Mouse (Mus musculus): Measurements from ENCODE around the gene Cdk9. TPM values are rescaled to one million over a fixed set of nuclear protein-coding genes. Genes with fewer than 3 reads are reported as not detected.

Gene Cdk9
- polyA plus RNA-seq, 1 experiment = 192 TPM

DNA sequence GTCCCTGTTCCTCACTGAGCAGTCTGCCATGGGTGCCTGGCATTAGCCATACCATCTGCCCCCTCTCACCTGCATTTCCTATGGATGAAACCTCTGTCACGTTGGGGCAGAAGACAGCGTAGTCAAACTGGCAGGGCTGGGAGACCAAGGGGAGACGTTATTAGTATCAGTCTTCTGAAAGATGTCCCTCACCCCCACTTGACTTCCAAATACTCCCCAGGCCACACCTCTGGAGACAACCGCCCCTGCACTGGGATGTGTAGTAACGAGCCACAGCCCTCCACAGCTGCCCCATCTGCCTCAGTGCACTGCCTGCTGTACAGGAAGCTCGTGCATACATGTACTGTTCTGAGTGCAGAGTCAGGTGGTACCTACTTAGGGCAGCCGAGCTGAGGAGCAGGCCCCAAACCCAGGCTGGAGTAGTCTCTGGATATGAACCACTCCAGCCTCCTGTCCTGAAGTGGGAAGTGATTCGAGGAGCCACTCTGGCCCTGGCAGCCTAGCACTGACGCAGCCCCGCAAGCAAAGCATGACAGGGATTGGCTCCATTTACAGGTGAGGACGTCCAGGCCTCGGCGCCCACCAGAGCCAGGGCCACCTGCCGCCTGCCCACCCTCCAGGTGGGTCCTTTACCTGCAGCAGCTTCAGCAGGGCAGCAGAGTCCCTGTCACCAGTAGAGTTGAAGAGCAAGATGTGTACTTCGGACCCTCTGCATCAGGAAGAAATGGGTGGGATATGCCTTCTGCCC, 28.0 kb downstream of the Cdk9 start:
- Histone ChIP-seq H3K4me1 (ENCODE audit: control insufficient read depth, insufficient read depth, low read length) (peaks cover 9% of the 10 kb centered on the region), H3K27ac (ENCODE audit: insufficient read depth, low read depth, low read length) (no peak overlapping the region), H3K4me3 (ENCODE audit: insufficient read depth, low read length) (no peak overlapping the region)
- no peak for TF ChIP-seq POLR2A (IDR thresholded peaks at IDR 0.05; ENCODE audit: borderline replicate concordance, low read depth, low read length)
- TF ChIP-seq CTCF (IDR thresholded peaks at IDR 0.05; ENCODE audit: low read depth, low read length) = no peak

DNA sequence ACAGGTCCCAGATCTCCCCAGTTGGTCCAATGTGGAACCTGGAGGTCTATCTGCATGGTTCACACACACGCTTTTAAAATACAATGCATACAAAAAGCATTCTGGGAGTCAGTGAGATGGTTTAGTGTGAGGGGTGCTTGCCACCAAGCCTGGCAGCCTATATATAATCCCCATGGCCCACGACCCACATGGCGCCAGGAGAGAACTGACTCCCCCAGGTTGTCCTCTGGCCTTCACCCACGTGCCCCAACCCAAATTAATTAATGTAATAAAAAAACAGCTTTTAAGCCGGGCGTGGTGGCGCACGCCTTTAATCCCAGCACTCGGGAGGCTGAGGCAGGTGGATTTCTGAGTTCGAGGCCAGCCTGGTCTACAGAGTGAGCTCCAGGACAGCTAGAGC, 29.2 kb downstream of the Cdk9 start:
- TF ChIP-seq POLR2A (IDR thresholded peaks at IDR 0.05; ENCODE audit: borderline replicate concordance, low read depth, low read length) (no peak), CTCF (IDR thresholded peaks at IDR 0.05; ENCODE audit: low read depth, low read length) (no peak)
- H3K4me3 ChIP-seq (ENCODE audit: insufficient read depth, low read length) = no peak overlapping the region
- no peak overlapping the region for H3K27ac ChIP-seq (ENCODE audit: insufficient read depth, low read depth, low read length)
- H3K4me1 ChIP-seq (ENCODE audit: control insufficient read depth, insufficient read depth, low read length) = peaks cover 9% of the 10 kb centered on the region

DNA sequence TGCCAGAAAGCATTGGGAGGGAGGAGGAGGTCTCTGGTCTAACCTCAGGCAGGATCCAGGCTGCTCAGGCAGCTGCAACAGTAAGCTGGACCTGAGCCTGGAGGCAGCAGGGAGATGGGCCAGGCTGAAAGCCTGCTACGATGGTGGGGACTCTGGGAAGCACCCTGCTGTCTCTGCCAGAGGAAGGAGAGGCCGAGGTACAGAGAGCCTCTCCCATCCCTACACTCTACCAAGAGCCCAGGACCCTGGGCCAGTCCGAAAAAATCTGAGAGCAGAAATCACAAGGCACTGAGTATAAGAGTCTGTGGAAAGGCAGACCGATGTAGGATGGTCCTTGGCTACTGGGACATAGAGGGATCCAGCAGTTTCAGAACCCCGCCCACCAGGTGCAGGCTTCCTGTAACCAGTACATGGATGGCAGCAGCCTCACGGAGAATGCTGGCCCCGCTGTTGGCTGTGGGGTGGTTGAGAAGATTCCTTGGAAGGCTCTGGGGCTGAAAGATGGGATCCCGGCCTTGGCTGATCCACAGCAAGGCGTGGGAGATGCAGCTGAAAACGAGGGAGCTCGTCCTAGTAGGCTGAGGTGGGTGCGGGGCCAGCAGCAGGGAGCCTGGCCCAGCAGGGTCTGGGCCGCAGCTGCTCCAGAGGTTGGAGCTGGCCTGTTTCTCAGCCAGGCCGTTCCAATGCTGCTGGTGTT, 30.0 kb downstream of the Cdk9 start:
- H3K4me1 ChIP-seq (ENCODE audit: control insufficient read depth, insufficient read depth, low read length) = peaks cover 9% of the 10 kb centered on the region
- no peak overlapping the region for H3K27ac ChIP-seq (ENCODE audit: insufficient read depth, low read depth, low read length)
- H3K4me3 ChIP-seq (ENCODE audit: insufficient read depth, low read length) = no peak overlapping the region
- TF ChIP-seq POLR2A (IDR thresholded peaks at IDR 0.05; ENCODE audit: borderline replicate concordance, low read depth, low read length) (no peak), CTCF (IDR thresholded peaks at IDR 0.05; ENCODE audit: low read depth, low read length) (no peak)

DNA sequence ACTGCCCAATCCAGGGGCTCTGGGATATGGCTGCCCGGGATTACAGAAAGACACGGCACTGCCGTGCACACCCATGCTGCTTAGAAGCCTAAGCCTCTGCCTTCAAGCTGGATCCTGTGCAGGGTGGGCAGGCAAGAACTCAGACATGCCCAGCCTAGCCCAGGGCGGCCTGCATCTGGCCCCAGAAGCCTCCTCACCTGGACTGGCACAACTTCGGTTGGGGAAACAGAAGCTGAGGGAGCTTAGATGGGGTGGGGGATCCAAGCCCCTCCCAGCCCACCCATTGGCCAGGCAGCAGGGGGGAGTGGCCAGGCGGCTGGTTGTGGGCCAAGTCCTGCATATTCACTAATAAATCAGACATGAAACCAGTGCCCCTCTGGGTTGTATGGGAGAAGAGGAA, 31.1 kb downstream of the Cdk9 start:
- Histone ChIP-seq H3K4me1 (ENCODE audit: control insufficient read depth, insufficient read depth, low read length) (peaks cover 9% of the 10 kb centered on the region), H3K4me3 (ENCODE audit: insufficient read depth, low read length) (no peak overlapping the region)
- TF ChIP-seq POLR2A (IDR thresholded peaks at IDR 0.05; ENCODE audit: borderline replicate concordance, low read depth, low read length) (no peak), CTCF (IDR thresholded peaks at IDR 0.05; ENCODE audit: low read depth, low read length) (no peak)

DNA sequence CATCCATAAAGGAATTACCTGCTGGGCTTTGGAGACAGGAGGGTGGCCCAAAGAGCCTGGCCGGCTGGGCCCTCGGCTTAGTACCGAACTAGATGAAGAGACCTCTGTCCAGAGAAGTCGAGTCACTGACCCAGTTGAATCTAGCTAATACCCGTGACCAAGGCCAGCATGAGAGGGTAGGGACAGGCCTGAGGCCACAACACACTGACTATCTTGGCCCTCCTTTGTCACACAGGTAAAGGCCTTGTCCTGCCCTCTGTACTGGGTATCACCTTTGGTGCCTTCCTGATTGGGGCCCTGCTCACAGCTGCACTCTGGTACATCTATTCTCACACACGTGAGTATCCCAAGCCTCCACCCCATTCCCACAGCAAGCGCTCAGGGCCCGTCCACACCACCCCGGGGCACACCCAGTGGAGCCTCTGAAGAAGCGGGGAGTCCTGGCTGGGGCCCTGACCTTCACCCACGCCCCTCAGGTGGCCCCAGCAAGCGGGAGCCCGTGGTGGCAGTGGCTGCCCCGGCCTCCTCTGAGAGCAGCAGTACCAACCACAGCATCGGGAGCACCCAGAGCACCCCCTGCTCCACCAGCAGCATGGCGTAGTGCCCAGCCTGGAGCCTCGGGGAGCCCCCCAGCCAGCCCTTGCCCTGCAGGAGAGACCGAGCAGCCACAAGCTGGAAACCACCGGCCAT, 31.8 kb downstream of the Cdk9 start:
- H3K4me1 ChIP-seq (ENCODE audit: control insufficient read depth, insufficient read depth, low read length) = peaks cover 9% of the 10 kb centered on the region
- TF ChIP-seq CTCF (IDR thresholded peaks at IDR 0.05; ENCODE audit: low read depth, low read length) (no peak), POLR2A (IDR thresholded peaks at IDR 0.05; ENCODE audit: borderline replicate concordance, low read depth, low read length) (no peak)
- no peak overlapping the region for H3K27ac ChIP-seq (ENCODE audit: insufficient read depth, low read depth, low read length)
- H3K4me3 ChIP-seq (ENCODE audit: insufficient read depth, low read length) = no peak overlapping the region

More for the DNA sequence above, 31.1 kb downstream of the Cdk9 start:
- no peak overlapping the region for H3K27ac ChIP-seq (ENCODE audit: insufficient read depth, low read depth, low read length)

DNA sequence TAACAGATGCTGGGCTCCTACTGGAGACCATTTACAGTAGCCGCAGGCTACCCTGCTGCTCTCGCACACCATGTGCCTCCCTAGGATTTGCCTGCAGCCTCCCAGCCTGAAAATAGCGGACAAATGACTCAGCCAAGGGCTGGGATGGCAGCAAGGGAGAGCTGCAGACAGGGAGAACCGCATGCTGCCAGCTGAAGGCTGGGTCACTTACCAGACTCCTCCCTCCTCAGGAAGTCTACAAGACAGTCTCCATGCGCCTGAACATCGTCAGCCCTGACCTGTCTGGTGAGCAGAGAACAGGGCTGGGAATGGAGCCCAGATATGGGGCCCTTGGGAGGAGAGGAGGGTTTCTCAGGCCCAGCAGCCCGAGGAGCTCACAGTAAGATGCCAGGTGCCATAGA, 32.8 kb downstream of the Cdk9 start:
- TF ChIP-seq POLR2A (IDR thresholded peaks at IDR 0.05; ENCODE audit: borderline replicate concordance, low read depth, low read length) = no peak
- TF ChIP-seq CTCF (IDR thresholded peaks at IDR 0.05; ENCODE audit: low read depth, low read length) = no peak
- Histone ChIP-seq H3K4me3 (ENCODE audit: insufficient read depth, low read length) (no peak overlapping the region), H3K27ac (ENCODE audit: insufficient read depth, low read depth, low read length) (no peak overlapping the region)

DNA sequence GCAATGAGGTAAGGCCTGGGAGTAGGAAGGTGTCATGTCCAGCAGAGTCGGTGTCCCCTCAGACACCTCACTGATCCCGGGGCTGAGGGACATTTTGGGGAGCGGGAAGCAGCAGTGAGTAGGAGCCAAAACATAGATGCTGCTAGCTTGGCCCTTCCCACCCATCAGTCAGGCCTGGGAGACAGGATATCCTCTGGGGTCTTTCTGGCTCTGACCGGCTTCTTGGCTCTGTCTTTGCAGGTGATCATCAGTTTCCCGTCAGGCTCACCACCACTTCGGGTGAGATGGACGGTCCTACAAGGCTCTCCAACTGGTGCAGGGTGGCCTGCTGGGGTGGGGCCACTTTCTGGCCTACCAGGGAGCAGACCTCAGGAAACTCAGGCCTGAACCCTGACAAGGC, 35.2 kb downstream of the Cdk9 start:
- no peak overlapping the region for H3K4me3 ChIP-seq (ENCODE audit: insufficient read depth, low read length)
- TF ChIP-seq CTCF (IDR thresholded peaks at IDR 0.05; ENCODE audit: low read depth, low read length) (no peak), POLR2A (IDR thresholded peaks at IDR 0.05; ENCODE audit: borderline replicate concordance, low read depth, low read length) (no peak)
- peaks cover 8% of the 10 kb centered on the region for H3K4me1 ChIP-seq (ENCODE audit: control insufficient read depth, insufficient read depth, low read length)
- H3K27ac ChIP-seq (ENCODE audit: insufficient read depth, low read depth, low read length) = no peak overlapping the region

More for the DNA sequence above, 32.8 kb downstream of the Cdk9 start:
- H3K4me1 ChIP-seq (ENCODE audit: control insufficient read depth, insufficient read depth, low read length) = peaks cover 9% of the 10 kb centered on the region

DNA sequence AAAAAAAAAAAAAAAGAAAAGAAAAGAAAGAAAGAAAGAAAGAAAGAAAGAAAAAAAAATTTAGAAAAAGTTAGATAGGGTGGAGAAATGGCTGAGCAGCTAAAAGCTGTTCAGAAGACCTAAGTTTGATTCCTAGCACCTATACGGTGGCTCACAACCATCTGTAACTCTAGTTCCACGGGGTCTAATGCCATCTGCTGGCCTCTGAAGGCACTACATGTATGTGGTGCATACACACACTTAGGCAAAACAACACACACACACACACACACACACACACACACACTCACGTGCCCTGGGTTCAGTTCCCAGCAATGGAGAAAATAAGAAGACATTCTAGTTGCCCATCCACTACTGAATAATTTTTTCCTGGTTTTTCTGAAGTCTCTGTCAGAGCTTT, 36.1 kb downstream of the Cdk9 start:
- Histone ChIP-seq H3K27ac (ENCODE audit: insufficient read depth, low read depth, low read length) (no peak overlapping the region), H3K4me3 (ENCODE audit: insufficient read depth, low read length) (no peak overlapping the region), H3K4me1 (ENCODE audit: control insufficient read depth, insufficient read depth, low read length) (peaks cover 9% of the 10 kb centered on the region; the same call in 1 of the 2 replicates)
- TF ChIP-seq CTCF (IDR thresholded peaks at IDR 0.05; ENCODE audit: low read depth, low read length) (no peak), POLR2A (IDR thresholded peaks at IDR 0.05; ENCODE audit: borderline replicate concordance, low read depth, low read length) (no peak)

DNA sequence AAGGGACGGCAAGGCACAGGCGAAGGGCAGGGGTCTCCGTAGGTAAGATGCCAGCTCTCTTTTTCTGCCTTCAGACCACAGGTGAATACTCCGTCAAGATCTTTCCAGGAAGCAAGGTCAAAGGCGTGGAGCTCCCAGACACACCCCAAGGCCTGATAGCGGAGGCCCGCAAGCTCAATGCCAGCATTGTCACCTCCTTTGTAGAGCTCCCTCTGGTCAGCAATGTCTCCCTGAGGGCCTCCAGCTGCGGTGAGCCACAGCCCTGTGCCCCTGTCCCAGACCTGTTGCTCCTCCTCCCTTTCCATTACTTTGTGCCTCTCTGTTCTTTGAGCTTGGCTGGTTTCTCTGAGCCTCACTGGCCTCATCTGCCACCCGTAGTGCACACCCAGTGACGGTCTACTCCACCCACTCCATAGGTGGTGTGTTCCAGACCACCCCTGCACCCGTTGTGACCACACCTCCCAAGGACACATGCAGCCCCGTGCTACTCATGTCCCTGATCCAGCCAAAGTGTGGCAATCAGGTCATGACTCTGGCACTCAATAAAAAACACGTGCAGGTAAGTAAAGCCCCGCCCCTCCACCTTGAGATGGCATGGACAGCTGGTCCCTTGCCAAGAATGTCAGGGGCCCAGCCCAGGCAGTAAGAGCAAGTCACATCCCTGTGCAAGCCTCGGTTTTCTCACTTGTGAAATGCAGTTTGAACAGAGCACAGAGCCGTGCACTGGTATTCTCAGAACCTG, 39.5 kb downstream of the Cdk9 start:
- TF ChIP-seq CTCF (IDR thresholded peaks at IDR 0.05; ENCODE audit: low read depth, low read length) = no peak
- TF ChIP-seq POLR2A (IDR thresholded peaks at IDR 0.05; ENCODE audit: borderline replicate concordance, low read depth, low read length) = no peak
- no peak overlapping the region for H3K27ac ChIP-seq (ENCODE audit: insufficient read depth, low read depth, low read length)
- no peak overlapping the region for H3K4me3 ChIP-seq (ENCODE audit: insufficient read depth, low read length)
- H3K4me1 ChIP-seq (ENCODE audit: control insufficient read depth, insufficient read depth, low read length) = peaks cover 14% of the 10 kb centered on the region; the same call in 1 of the 2 replicates
